Mouse (Mus musculus): ENCODE results near the gene Olfr746. TPM values are rescaled to one million over a fixed set of nuclear protein-coding genes. Genes with fewer than 3 reads are reported as not detected.

Olfr746 gene
- polyA plus RNA-seq (2015; fragmentation: Nextera tagmentation; extraction: Ambion mirVana), result not detected in 2 replicates

GRCm38 (mm10) chr14:50646783-50647182 lies at the start of gene Olfr746:
Gene Olfr746 (plus strand): TSS chr14:50647083.

GRCm38 (mm10) chr14:50614579-50614978 lies 32.3 kb upstream of the Olfr746 start, which contains the start of gene Olfr744:
Gene Olfr744 (plus strand): TSS chr14:50614879.

GRCm38 (mm10) chr14:50639088-50639487 lies 7.8 kb upstream of the Olfr746 start, which contains the start of gene Olfr745:
Gene Olfr745 (plus strand): TSS chr14:50639388.

GRCm38 (mm10) chr14:50693106-50693505 lies 46.2 kb downstream of the Olfr746 start, which contains the start of gene Olfr747:
Gene Olfr747 (minus strand): TSS chr14:50693206.

Other genes with a start within 250 kb of the Olfr746 start
- not detected in 2 replicates for gene Olfr738, start 239.5 kb upstream of the Olfr746 start, polyA plus RNA-seq (2015; fragmentation: Nextera tagmentation; extraction: Ambion mirVana)
- gene Olfr739, start 228.5 kb upstream of the Olfr746 start, polyA plus RNA-seq (2015; fragmentation: Nextera tagmentation; extraction: Ambion mirVana), result not detected in 2 replicates
- gene Olfr740, start 201.5 kb upstream of the Olfr746 start, polyA plus RNA-seq (2015; fragmentation: Nextera tagmentation; extraction: Ambion mirVana), result not detected in 2 replicates
- not detected in 2 replicates for gene Olfr741, start 174.3 kb upstream of the Olfr746 start, polyA plus RNA-seq (2015; fragmentation: Nextera tagmentation; extraction: Ambion mirVana)
- not detected in 2 replicates for gene Olfr742, start 143.5 kb upstream of the Olfr746 start, polyA plus RNA-seq (2015; fragmentation: Nextera tagmentation; extraction: Ambion mirVana)
- gene Olfr743, start 125.2 kb upstream of the Olfr746 start, polyA plus RNA-seq (2015; fragmentation: Nextera tagmentation; extraction: Ambion mirVana), result not detected in 2 replicates
- gene Olfr744, start 32.2 kb upstream of the Olfr746 start, polyA plus RNA-seq (2015; fragmentation: Nextera tagmentation; extraction: Ambion mirVana), result not detected in 2 replicates
- not detected in 2 replicates for gene Olfr745, start 7.7 kb upstream of the Olfr746 start, polyA plus RNA-seq (2015; fragmentation: Nextera tagmentation; extraction: Ambion mirVana)
- gene Olfr747, start 46.1 kb downstream of the Olfr746 start, polyA plus RNA-seq (2015; fragmentation: Nextera tagmentation; extraction: Ambion mirVana), result not detected in 2 replicates
- gene Olfr748, start 60.3 kb downstream of the Olfr746 start, polyA plus RNA-seq (2015; fragmentation: Nextera tagmentation; extraction: Ambion mirVana), result not detected in 2 replicates
- gene Olfr749, start 98.0 kb downstream of the Olfr746 start, polyA plus RNA-seq (2015; fragmentation: Nextera tagmentation; extraction: Ambion mirVana), result not detected in 2 replicates
- gene Ttc5, start 138.4 kb downstream of the Olfr746 start, polyA plus RNA-seq (2015; fragmentation: Nextera tagmentation; extraction: Ambion mirVana), result 27.9 and 32.0 TPM in 2 replicates
- gene Ccnb1ip1, start 160.6 kb downstream of the Olfr746 start, polyA plus RNA-seq (2015; fragmentation: Nextera tagmentation; extraction: Ambion mirVana), result not detected in 2 replicates
- 44.8 and 46.3 TPM in 2 replicates for gene Parp2, start 160.8 kb downstream of the Olfr746 start, polyA plus RNA-seq (2015; fragmentation: Nextera tagmentation; extraction: Ambion mirVana)
- gene Tep1, start 223.5 kb downstream of the Olfr746 start, polyA plus RNA-seq (2015; fragmentation: Nextera tagmentation; extraction: Ambion mirVana), result 9.8 and 14.8 TPM in 2 replicates

Measured in spleen, postnatal 0 days (tissue).